Mouse (Mus musculus) hindbrain, postnatal 0 days (tissue): ENCODE data around the gene Nrg3. TPM values are rescaled to one million over a fixed set of nuclear protein-coding genes. Genes with fewer than 3 reads are reported as not detected.
A peak's percentile ranks its signal among the peaks of the same experiment; 100 is the strongest.
"Not testable (repeated sequence)": the region's sequence is repeated elsewhere in the genome, so short reads cannot be mapped to it uniquely, and the experiment has no call there.

Experiments
- ATAC-seq: fragments of 200-750 bp; cut with Nextera tagmentation; 2 replicates; pipeline ENCODE4 v1.8.0; 2017; ENCODE audit warnings: mild to moderate bottlenecking, moderate TSS enrichment, moderate library complexity
- DNase-seq: peaks from one replicate; pipeline ENCODE4 v3.0.0-alpha.2; 2015; ENCODE audit warnings: low spot score
- H3K27ac ChIP-seq: fragments of 300-500 bp; sonication (generic); 2 replicates; pipeline ENCODE4 v1.5.1; 2014; ENCODE audit warnings: mild to moderate bottlenecking
- H3K27me3 ChIP-seq: fragments of 300-500 bp; sonication (generic); 2 replicates; pipeline ENCODE4 v1.6.1; 2014; ENCODE audit warnings: low read length, mixed read lengths; ENCODE audit not compliant: insufficient read depth
- H3K36me3 ChIP-seq: fragments of 300-500 bp; sonication (generic); 2 replicates; pipeline ENCODE4 v1.6.1; 2014; ENCODE audit warnings: low read length, mixed read lengths; ENCODE audit not compliant: insufficient read depth
- H3K4me1 ChIP-seq: fragments of 300-500 bp; sonication (generic); 2 replicates; pipeline ENCODE4 v1.6.1; 2014; ENCODE audit warnings: antibody characterized with exemption, low read length, mixed read lengths; ENCODE audit not compliant: insufficient read depth
- H3K4me2 ChIP-seq: fragments of 300-500 bp; sonication (generic); 2 replicates; pipeline ENCODE4 v1.6.1; 2014; ENCODE audit warnings: low read depth, mild to moderate bottlenecking, low read length, moderate library complexity, mixed read lengths
- H3K4me3 ChIP-seq: fragments of 300-500 bp; sonication (generic); 2 replicates; pipeline ENCODE4 v1.5.1; 2014; ENCODE audit warnings: low read length
- H3K9ac ChIP-seq: fragments of 300-500 bp; sonication (generic); replicated peaks from 2 replicates; pipeline ENCODE4 v1.6.1; 2014; ENCODE audit warnings: mild to moderate bottlenecking, low read length, moderate library complexity, mixed read lengths
- H3K9me3 ChIP-seq: fragments of 300-500 bp; sonication (generic); 2 replicates; pipeline ENCODE4 v1.6.1; 2016; ENCODE audit warnings: low read length, mixed read lengths
- CTCF ChIP-seq: IDR thresholded peaks from 2 replicates; pipeline ENCODE4 v1.5.1; 2016; ENCODE audit warnings: antibody characterized with exemption, control low read depth, low read depth
- WGBS: fragments of 180-500 bp; shearing (Covaris S2); extraction: QIAGEN DNeasy Blood & Tissue Kit; methylation state at CpG from one replicate; pipeline ENCODE4 v1.1.7; 2014; 5-methylcytosine and 5-hydroxymethylcytosine counted together
- microRNA-seq, 2 experiments: library from miRNA; unstranded; fragments of <30 nt; microRNA quantifications; one replicate each; pipeline ENCODE4; 2016
- polyA plus RNA-seq: library from polyadenylated mRNA; unstranded; fragments of >200 nt; fragmentation: Nextera tagmentation; extraction: Ambion mirVana; gene quantifications from 2 replicates; pipeline ENCODE4 v1.2.1, GENCODE M21; 2015
- total RNA-seq: library from RNA; depleted of rRNA; stranded (reverse); fragments of >200 nt; gene quantifications from 2 replicates; pipeline ENCODE4 v1.2.3, GENCODE M21; 2014

Gene Nrg3
- total and polyA plus RNA-seq, 2 experiments from 2014 or later: 8.6 to 29.7 TPM

- 81% methylated on average over 2 of the region's 2 CpGs for WGBS
- DNase-seq (no peak), ATAC-seq (no peak)
- H3K4me3 ChIP-seq: no peak overlapping the region
- H3K4me1 ChIP-seq: no peaks in the 10 kb centered on the region
- H3K9me3 ChIP-seq: no peaks in the 10 kb centered on the region
- no peaks in the 10 kb centered on the region for H3K36me3 ChIP-seq
- H3K27ac ChIP-seq: no peak overlapping the region
- no peaks in the 10 kb centered on the region for H3K27me3 ChIP-seq
- no peak overlapping the region for H3K4me2 ChIP-seq
- no peak for TF ChIP-seq CTCF
- H3K9ac ChIP-seq: no peak overlapping the region
Measured at GRCm38 (mm10) chr14:38444788-38445187, 1028.1 kb downstream of the Nrg3 start.

DNA sequence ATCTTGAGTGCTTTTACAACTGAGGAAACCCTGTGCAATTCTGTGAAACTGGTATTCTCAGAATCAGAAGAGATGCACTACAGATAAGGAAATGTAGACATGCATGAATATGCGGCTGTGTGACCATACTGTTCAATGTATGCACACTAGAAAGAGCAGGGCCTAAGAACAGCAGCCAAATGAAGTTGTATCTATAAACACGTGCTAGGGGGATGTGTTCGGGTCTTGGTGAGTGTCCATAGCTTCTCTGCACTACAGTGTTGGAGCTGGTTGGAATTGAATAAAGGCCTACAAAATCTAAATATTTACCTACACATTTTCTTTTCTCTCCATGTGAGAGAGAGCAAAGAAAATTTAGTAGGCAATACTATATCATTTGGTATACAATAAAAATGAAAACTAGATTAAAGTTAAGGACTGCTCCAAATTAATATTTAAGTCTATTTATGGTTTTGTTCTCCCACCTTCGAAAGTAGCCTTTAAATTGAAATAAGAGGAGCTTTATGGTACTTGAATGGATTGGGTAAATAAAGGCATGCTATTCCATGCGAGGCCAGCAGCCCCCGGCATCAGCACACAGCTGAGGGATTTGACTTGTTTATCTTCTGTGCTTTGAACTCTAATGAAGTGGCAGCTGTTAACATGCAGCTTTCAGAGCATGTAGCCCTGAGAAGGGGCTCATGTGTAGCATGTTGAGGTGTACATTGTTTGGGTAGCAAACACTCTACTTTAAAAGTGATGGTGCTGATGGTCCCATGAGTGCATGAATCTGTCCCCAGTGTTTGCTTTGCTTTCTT, 1038.9 kb downstream of the Nrg3 start:
- ATAC-seq (no peak), DNase-seq (no peak)
- Histone ChIP-seq H3K4me3 (no peak overlapping the region), H3K4me1 (no peaks in the 10 kb centered on the region), H3K27ac (no peak overlapping the region), H3K9ac (no peak overlapping the region), H3K36me3 (no peaks in the 10 kb centered on the region), H3K27me3 (no peaks in the 10 kb centered on the region), H3K9me3 (no peaks in the 10 kb centered on the region), H3K4me2 (no peak overlapping the region)
- TF ChIP-seq CTCF: no peak
- 76% methylated on average over 6 of the region's 6 CpGs for WGBS

DNA sequence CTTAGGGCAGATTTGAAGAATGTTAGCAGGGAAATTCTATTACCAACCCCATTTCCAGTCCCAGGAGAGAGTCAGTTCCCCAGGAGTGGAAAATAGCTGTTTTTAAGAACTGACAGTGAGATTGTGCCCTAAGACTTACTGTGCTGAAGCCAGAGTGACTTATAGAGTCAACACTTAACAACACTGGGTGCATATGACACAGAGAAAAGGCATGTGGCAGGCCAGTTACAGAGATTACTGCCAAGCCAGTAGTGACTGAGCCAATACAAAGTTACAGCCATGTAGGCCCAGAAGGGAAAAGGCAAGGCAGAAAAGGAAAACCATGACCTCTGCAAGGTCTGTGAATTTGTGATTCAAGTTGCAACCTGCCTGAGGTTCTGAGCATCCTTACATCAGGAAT, 1098.2 kb downstream of the Nrg3 start:
- Histone ChIP-seq H3K36me3 (no peaks in the 10 kb centered on the region), H3K27me3 (no peaks in the 10 kb centered on the region), H3K4me3 (no peak overlapping the region), H3K4me2 (no peak overlapping the region), H3K4me1 (no peaks in the 10 kb centered on the region), H3K9me3 (no peaks in the 10 kb centered on the region), H3K27ac (no peak overlapping the region), H3K9ac (no peak overlapping the region)
- TF ChIP-seq CTCF: no peak
- DNase-seq (no peak), ATAC-seq (no peak)

DNA sequence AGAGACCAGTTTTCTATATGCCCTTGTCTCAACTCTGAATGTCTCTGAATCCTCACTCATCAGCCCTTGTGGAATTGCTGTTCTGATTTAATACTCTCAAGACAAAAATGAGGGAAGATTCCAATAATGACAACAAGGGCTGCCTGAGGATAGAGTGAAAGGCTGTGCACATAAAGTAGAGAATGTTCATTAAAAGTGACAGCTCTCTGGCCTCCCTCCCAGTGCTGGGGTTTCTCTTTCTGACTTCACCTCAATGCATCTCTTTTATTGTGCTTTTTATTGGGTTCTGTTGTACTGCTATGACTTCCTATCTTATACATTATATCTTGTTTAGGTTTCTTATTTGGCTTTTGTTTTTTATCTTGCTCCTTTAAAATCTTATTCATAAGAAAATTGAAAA, 1131.9 kb downstream of the Nrg3 start:
- no peak overlapping the region for H3K4me2 ChIP-seq
- no peaks in the 10 kb centered on the region for H3K9me3 ChIP-seq
- ATAC-seq (no peak), DNase-seq (peak; percentile 12)
- H3K27me3 ChIP-seq: no peaks in the 10 kb centered on the region
- no peak overlapping the region for H3K27ac ChIP-seq
- H3K9ac ChIP-seq: no peak overlapping the region
- no peaks in the 10 kb centered on the region for H3K4me1 ChIP-seq
- TF ChIP-seq CTCF: no peak
- no peaks in the 10 kb centered on the region for H3K36me3 ChIP-seq
- no peak overlapping the region for H3K4me3 ChIP-seq

GRCm38 (mm10) chr14:38322841-38323240, 1150.0 kb downstream of the Nrg3 start:
- ATAC-seq, H3K36me3 ChIP-seq, H3K9me3 ChIP-seq, H3K27me3 ChIP-seq, H3K4me2 ChIP-seq, H3K4me3 ChIP-seq, H3K4me1 ChIP-seq, H3K27ac ChIP-seq, DNase-seq, H3K9ac ChIP-seq: not testable (repeated sequence)
- 77% methylated on average over 1 of the region's 1 CpGs for WGBS

DNA sequence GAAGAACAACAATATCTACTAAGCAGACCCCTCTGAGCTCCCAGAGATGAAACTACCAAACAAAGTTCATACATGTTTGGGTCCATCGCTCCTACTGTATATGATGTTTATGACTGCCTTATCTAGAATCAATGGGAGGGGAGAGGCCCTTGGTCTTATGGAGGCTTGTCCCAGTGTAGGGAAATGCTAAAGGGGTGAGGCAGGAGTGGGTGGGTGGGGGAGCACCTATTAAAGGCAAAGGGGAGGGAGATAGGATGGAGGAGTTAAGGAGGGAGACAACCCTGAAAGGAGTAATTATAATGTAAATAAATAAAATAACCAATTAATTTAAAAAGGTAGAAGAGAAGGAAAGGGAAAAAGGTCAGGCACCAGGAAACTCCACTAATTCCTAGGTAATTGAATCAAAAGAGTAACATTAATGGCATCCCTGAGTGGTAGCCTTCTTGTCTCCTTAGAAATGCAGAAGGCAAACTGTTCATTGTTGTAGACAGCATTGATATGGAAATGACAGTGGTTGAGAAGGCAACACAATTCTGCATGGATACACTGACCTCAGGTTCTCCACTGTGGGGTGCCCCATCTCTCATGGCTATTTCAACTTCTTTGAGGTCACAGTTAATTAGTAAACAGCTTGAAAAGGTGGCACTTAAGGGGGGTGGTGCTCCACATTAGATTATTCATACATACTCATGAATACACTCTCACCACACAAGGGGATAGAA, 1152.1 kb downstream of the Nrg3 start:
- Histone ChIP-seq H3K36me3 (no peaks in the 10 kb centered on the region), H3K4me2 (no peak overlapping the region), H3K4me3 (no peak overlapping the region), H3K27ac (no peak overlapping the region), H3K9me3 (no peaks in the 10 kb centered on the region), H3K27me3 (no peaks in the 10 kb centered on the region), H3K9ac (no peak overlapping the region), H3K4me1 (no peaks in the 10 kb centered on the region)
- ATAC-seq (no peak), DNase-seq (no peak)
- no peak for TF ChIP-seq CTCF
- 91% methylated on average over 1 of the region's 1 CpGs for WGBS

Small RNAs within 50 kb of the gene (microRNA-seq; reads per million reads assigned to microRNA genes)
- 0 reads per million in 2 experiments for gene Gm27332
